Mouse (Mus musculus): ENCODE measurements around the gene Tm4sf5.

GRCm38 (mm10) chr11:70459601-70460101 is 45.4 kb upstream of the Tm4sf5 start, which contains the start of gene Cxcl16:
- TF ChIP-seq CTCF (IDR thresholded peaks at IDR 0.05; ENCODE audit: borderline replicate concordance, insufficient read depth, low read depth, low read length) (no peak), POLR2A (IDR thresholded peaks at IDR 0.05; ENCODE audit: borderline replicate concordance, insufficient read depth, low read length) (no peak)

Data from cerebellum, adult 2 months (tissue).